Mouse (Mus musculus) forebrain, embryonic 14.5 days (tissue): ENCODE results near the gene Knl1. TPM values are rescaled to one million over a fixed set of nuclear protein-coding genes. Genes with fewer than 3 reads are reported as not detected.

Experiments
- ATAC-seq: fragments of 200-750 bp; cut with Nextera tagmentation; 2 replicates; pipeline ENCODE4 v1.8.0; 2017; ENCODE audit warnings: mild to moderate bottlenecking, moderate library complexity
- DNase-seq: peaks from one replicate; pipeline ENCODE4 v3.0.0-alpha.2; 2015; ENCODE audit warnings: low spot score
- H3K27ac ChIP-seq: fragments of 300-500 bp; sonication (generic); 2 replicates; pipeline ENCODE4 v1.5.1; 2014; ENCODE audit warnings: low read depth, mild to moderate bottlenecking, control low read depth, low read length, moderate library complexity
- H3K27me3 ChIP-seq: fragments of 300-500 bp; sonication (generic); replicated peaks from 2 replicates; pipeline ENCODE4 v1.6.1; 2014; ENCODE audit warnings: low read length, control low read depth, mixed read lengths; ENCODE audit not compliant: control insufficient read depth, insufficient read depth
- H3K36me3 ChIP-seq: fragments of 300-500 bp; sonication (generic); 2 replicates; pipeline ENCODE4 v1.6.1; 2014; ENCODE audit warnings: low read length, control low read depth; ENCODE audit not compliant: control insufficient read depth, insufficient read depth
- H3K4me1 ChIP-seq: fragments of 300-500 bp; sonication (generic); 2 replicates; pipeline ENCODE4 v1.6.1; 2014; ENCODE audit warnings: antibody characterized with exemption, low read length, control low read depth; ENCODE audit not compliant: control insufficient read depth, insufficient read depth
- H3K4me2 ChIP-seq: fragments of 300-500 bp; sonication (generic); 2 replicates; pipeline ENCODE4 v1.6.1; 2014; ENCODE audit warnings: mild to moderate bottlenecking, control low read depth, low read length
- H3K4me3 ChIP-seq: fragments of 300-500 bp; sonication (generic); 2 replicates; pipeline ENCODE4 v1.5.1; 2014; ENCODE audit warnings: low read depth, low read length, control low read depth
- H3K9ac ChIP-seq: fragments of 300-500 bp; sonication (generic); 2 replicates; pipeline ENCODE4 v1.6.1; 2014; ENCODE audit warnings: mild to moderate bottlenecking, low read length, control low read depth, moderate library complexity
- H3K9me3 ChIP-seq: fragments of 300-500 bp; sonication (generic); replicated peaks from 2 replicates; pipeline ENCODE4 v1.6.1; 2016; ENCODE audit warnings: low read length, control low read depth, mixed read lengths; ENCODE audit not compliant: control insufficient read depth
- WGBS: fragments of 180-500 bp; shearing (Covaris S2); extraction: QIAGEN DNeasy Blood & Tissue Kit; methylation state at CpG from one replicate; pipeline ENCODE4 v1.1.7; 2014; 5-methylcytosine and 5-hydroxymethylcytosine counted together
- polyA plus RNA-seq: library from polyadenylated mRNA; unstranded; fragments of >200 nt; fragmentation: Nextera tagmentation; extraction: Ambion mirVana; gene quantifications from 2 replicates; pipeline ENCODE4 v1.2.1, GENCODE M21; 2014

Gene Knl1
- polyA plus RNA-seq, 1 experiment from 2014 or later: 21.1 TPM

DNA sequence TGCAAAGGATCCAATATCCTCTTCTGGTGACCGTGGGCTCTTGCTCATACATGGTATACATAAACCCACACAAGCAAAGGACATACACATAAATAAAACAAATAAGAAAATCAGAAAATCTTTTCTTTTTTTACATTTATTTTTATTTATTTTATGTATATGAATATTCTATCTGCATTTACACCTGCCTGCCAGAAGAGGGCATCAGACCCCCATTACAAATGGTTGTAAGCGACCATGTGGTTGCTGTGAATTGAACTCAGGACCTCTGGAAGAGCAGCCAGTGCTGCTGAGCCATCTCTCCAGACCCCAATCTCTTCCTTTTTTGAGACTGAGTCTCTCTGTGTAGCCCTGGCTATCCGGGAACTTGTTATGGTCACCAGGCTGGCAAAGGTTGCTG lies 29.3 kb upstream of the Knl1 start:
- H3K27ac ChIP-seq: no peak overlapping the region
- no peak overlapping the region for H3K4me2 ChIP-seq
- ATAC-seq (no peak), DNase-seq (no peak)
- peaks cover 7% of the 10 kb centered on the region; the same call in 1 of the 2 replicates for H3K4me1 ChIP-seq
- no peaks in the 10 kb centered on the region for H3K27me3 ChIP-seq
- peaks cover 31% of the 10 kb centered on the region for H3K36me3 ChIP-seq
- 92% methylated on average over 3 of the region's 3 CpGs for WGBS
- no peak overlapping the region for H3K4me3 ChIP-seq
- H3K9me3 ChIP-seq: no peaks in the 10 kb centered on the region
- H3K9ac ChIP-seq: no peak overlapping the region

DNA sequence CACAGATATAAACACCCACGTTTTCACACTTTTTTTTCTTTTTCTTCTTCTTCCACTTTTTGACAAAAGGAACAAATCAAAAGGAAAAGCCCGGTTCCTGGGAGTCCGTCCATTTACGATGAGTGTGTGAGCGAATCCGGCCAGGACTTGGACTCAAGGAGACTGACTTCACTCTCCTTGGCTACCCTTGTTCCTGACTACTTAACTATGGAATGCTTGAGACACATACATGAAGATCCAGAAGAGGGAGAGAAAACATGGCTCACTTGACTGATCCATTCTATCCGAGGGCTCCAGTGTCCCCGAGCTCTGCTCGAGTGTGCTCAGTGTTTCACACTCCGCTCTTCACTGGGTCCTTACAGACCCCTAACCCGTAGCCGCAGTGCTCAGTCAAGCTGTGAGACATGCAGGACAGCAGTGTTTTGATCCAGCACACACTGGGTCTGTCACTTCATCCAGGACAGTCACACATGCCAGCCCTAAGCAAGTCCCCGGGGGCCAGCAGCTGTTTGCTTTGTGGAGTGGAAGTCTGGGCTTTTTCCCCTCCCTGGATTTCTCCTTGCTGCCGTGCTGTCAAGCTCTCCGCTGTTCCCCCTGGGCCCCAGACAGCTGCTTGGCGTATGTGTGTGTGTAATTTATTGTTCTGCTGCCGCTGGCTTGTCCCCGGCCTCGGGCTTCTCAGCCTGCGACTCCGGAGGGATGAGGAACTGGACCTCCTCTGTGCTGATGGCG lies 28.4 kb upstream of the Knl1 start:
- no peaks in the 10 kb centered on the region for H3K9me3 ChIP-seq
- H3K36me3 ChIP-seq: peaks cover 31% of the 10 kb centered on the region
- no peak overlapping the region for H3K4me3 ChIP-seq
- peak overlapping the region; percentile 76 for H3K27ac ChIP-seq
- ATAC-seq (peak; percentile 82), DNase-seq (peak; percentile 68)
- 44% methylated on average over 22 of the region's 22 CpGs for WGBS
- peak overlapping the region; percentile 35; the same call in 1 of the 2 replicates for H3K9ac ChIP-seq
- H3K4me1 ChIP-seq: peaks cover 7% of the 10 kb centered on the region; the same call in 1 of the 2 replicates
- peak overlapping the region; percentile 24; the same call in 1 of the 2 replicates for H3K4me2 ChIP-seq
- H3K27me3 ChIP-seq: no peaks in the 10 kb centered on the region

DNA sequence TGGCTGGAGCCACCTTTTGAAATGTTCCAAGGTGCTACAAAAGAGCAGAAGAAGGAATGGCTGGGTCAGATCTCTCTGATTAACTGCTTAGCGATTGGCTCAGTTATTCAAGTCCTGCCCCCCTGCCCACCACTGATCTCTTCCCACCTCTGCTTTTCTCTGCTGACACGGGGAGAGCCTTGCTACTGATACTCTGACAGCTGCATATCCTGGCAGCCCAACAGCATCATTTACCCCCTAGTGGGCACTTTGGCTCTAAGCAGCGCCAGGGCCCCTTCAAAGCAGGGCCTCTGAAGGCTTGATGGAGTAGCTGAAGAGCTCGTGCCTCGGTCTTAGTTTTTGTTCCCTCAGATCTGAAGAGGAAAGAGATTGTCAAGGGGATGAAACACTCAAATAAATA lies 27.8 kb upstream of the Knl1 start:
- ATAC-seq (peak; percentile 87), DNase-seq (peak; percentile 71)
- Histone ChIP-seq H3K9me3 (no peaks in the 10 kb centered on the region), H3K27me3 (no peaks in the 10 kb centered on the region), H3K27ac (peak overlapping the region; percentile 76), H3K36me3 (peaks cover 31% of the 10 kb centered on the region), H3K9ac (peak overlapping the region; percentile 35; the same call in 1 of the 2 replicates), H3K4me1 (peaks cover 7% of the 10 kb centered on the region; the same call in 1 of the 2 replicates), H3K4me3 (no peak overlapping the region), H3K4me2 (peak overlapping the region; percentile 24; the same call in 1 of the 2 replicates)
- 7% methylated on average over 5 of the region's 5 CpGs for WGBS

DNA sequence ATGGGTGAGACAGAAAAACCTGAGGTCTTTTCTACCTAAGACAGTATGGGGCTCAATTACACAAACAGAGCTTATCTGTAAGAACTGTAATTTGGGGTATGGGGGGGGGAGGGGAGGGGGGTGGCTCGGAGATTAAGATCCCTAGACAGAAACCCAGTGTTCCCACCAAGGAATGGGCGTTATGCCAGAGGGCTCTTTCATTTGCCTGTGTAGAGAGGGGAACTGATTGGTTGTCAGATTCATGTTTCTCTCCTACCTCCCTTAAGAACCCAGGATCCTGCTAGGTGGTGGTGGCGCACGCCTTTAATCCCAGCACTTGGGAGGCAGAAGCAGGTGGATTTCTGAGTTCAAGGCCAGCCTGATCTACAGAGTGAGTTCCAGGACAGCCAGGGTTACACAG lies 27.4 kb upstream of the Knl1 start:
- WGBS: 28% methylated on average over 4 of the region's 4 CpGs
- no peak overlapping the region for H3K4me3 ChIP-seq
- H3K4me2 ChIP-seq: no peak overlapping the region
- H3K36me3 ChIP-seq: peaks cover 31% of the 10 kb centered on the region
- H3K27ac ChIP-seq: peak overlapping the region; percentile 76
- peaks cover 7% of the 10 kb centered on the region; the same call in 1 of the 2 replicates for H3K4me1 ChIP-seq
- DNase-seq: peak; percentile 76
- H3K9me3 ChIP-seq: no peaks in the 10 kb centered on the region
- H3K9ac ChIP-seq: 0 out of 2 replicates have a peak overlapping the region, but pooled peaks have one; percentile 35
- no peaks in the 10 kb centered on the region for H3K27me3 ChIP-seq
- ATAC-seq: peak; percentile 53

DNA sequence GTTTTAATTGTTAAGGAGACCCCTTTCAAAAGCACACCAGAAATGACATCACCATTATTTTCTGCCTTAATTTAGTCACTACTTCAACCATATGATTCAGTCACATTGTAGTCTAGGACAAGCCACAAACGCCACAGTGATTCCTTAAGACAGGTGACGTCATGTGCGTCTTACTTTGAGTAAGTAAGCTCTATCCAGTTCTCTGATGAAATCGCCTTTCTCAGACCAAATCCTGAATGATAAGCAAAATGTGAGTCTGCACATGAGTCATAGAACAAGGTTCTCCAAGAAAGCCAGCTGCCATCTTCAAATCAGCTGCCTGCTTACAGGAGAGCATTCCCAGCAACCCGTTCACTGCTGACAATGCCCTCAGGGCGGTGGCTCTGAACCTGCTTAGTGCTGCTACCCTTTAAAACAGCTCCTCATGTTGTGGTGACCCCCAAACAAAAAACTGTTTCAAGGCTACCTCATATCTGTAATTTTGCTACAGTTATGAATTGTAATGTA lies 23.7 kb upstream of the Knl1 start:
- H3K9ac ChIP-seq: no peak overlapping the region
- H3K9me3 ChIP-seq: no peaks in the 10 kb centered on the region
- no peak overlapping the region for H3K4me2 ChIP-seq
- WGBS: 80% methylated on average over 6 of the region's 6 CpGs
- H3K4me1 ChIP-seq: peaks cover 7% of the 10 kb centered on the region; the same call in 1 of the 2 replicates
- H3K36me3 ChIP-seq: peaks cover 31% of the 10 kb centered on the region
- H3K27me3 ChIP-seq: no peaks in the 10 kb centered on the region
- ATAC-seq (no peak), DNase-seq (no peak)
- no peak overlapping the region for H3K27ac ChIP-seq
- H3K4me3 ChIP-seq: no peak overlapping the region

DNA sequence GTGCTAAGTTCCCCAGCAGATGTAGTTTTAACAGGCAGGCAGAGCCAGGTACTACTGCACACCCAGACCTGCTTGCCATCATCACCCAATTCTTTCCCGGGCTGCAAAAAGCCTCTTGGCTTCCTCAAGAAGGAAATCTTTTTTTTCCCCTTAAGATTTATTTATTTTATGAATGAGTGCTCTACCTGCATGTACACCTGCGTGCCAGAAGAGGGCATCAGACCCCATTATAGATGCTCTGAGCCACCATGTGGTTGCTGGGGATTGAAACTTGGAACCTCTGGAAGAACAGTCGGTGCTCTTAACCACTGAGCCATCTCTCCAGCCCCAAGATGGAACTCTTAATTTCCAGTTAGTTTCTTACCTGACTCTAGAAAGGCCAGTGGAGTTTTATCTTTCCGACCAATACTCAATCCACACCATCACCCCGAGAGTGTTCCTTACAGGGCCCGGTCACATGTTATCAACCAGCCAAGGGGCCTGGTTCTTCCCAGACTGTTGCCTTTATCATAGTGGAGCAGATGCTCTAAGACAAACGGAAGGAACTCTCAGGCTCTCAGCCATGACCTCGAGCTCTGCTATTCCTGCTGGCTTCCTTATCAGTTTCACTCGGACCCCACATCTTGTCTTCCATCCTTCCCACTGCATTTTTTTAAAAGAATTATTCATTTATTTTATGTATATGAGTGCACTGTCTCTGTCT lies 22.2 kb upstream of the Knl1 start:
- WGBS: 74% methylated on average over 9 of the region's 9 CpGs
- peaks cover 5% of the 10 kb centered on the region; the same call in 1 of the 2 replicates for H3K4me1 ChIP-seq

DNA sequence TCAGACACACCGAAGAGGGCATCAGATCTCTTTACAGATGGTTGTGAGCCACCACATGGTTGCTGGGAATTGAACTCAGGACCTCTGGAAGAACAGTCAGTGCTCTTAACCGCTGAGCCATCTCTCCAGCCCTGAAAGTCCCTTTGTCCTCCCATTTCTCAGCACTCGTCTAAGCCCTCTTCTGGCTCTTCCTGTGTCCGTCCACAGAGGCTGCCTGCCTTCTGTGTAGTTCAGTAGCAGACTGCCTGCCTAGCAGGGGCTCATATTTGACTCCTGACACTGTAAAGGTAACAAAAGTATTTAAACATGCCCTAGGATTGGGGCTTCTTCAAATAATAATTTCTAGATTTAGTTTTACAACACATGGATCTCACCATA lies 21.7 kb upstream of the Knl1 start:
- Histone ChIP-seq H3K9ac (no peak overlapping the region), H3K27me3 (no peaks in the 10 kb centered on the region), H3K36me3 (peaks cover 25% of the 10 kb centered on the region), H3K4me3 (no peak overlapping the region), H3K27ac (no peak overlapping the region), H3K4me2 (no peak overlapping the region), H3K9me3 (no peaks in the 10 kb centered on the region), H3K4me1 (peaks cover 5% of the 10 kb centered on the region; the same call in 1 of the 2 replicates)
- ATAC-seq (no peak), DNase-seq (no peak)
- WGBS: 82% methylated on average over 4 of the region's 4 CpGs

More for the DNA sequence above, 22.2 kb upstream of the Knl1 start:
- H3K27ac ChIP-seq: no peak overlapping the region
- no peak overlapping the region for H3K4me3 ChIP-seq
- no peaks in the 10 kb centered on the region for H3K27me3 ChIP-seq
- H3K9ac ChIP-seq: no peak overlapping the region
- peaks cover 25% of the 10 kb centered on the region for H3K36me3 ChIP-seq
- no peak for ATAC-seq
- H3K9me3 ChIP-seq: no peaks in the 10 kb centered on the region
- DNase-seq: no peak
- no peak overlapping the region for H3K4me2 ChIP-seq

DNA sequence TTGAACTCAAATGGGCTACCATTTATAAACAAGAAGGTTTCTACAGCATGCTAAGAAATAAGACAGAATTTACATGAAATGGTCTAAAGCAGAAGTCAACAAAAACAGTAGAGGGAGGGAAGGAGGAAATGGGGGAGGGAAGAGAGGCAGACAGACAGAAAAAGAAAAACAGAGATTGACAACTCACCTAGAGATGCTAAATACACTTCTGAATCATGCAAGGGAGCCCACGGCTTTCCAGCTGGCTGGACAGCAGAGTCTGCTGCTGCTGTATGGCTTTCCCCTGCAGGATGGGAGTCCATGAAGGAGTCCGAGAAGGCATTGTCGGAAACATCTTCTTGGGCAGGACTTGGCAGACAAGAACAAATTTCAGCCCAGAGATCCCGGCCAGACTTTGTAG lies 20.0 kb upstream of the Knl1 start:
- H3K36me3 ChIP-seq: peaks cover 10% of the 10 kb centered on the region
- 93% methylated on average over 4 of the region's 4 CpGs for WGBS
- H3K4me3 ChIP-seq: no peak overlapping the region
- no peak for ATAC-seq
- H3K9me3 ChIP-seq: no peaks in the 10 kb centered on the region
- peaks cover 5% of the 10 kb centered on the region; the same call in 1 of the 2 replicates for H3K4me1 ChIP-seq
- no peak overlapping the region for H3K9ac ChIP-seq
- H3K27me3 ChIP-seq: no peaks in the 10 kb centered on the region
- H3K4me2 ChIP-seq: no peak overlapping the region
- H3K27ac ChIP-seq: no peak overlapping the region
- no peak for DNase-seq
